ENCODE assay signal across 16 mouse cellular contexts in genomic region chr2:66463916-66464315, GRCm38 (mm10). TPM values are rescaled to one million over a fixed set of nuclear protein-coding genes. Genes with fewer than 3 reads are reported as not detected.
"Had no signal": no experiment of that assay in that cellular context is flagged by ENCODE, and none has a peak within 500 bp of the region (broad histone marks: within the 10 kb centered on the region; RNA-seq: fewer than 3 reads in every experiment).

No protein-coding gene starts in this region.

- DNase-seq: gastrocnemius, adult 2 months; gastrocnemius, postnatal 10 days; gastrocnemius, postnatal 25 days; heart, adult 18-20 months; heart, postnatal 10 days; heart, postnatal 4 days; kidney, adult 18-20 months; kidney, adult 8-10 months; kidney, postnatal 10 days; kidney, postnatal 25 days; kidney, postnatal 4 days; liver; liver, embryonic 13.5 days; liver, postnatal 0 days had no signal

RNA-seq across cellular contexts. Expression of gene Scn1a, which starts 23.3 kb away (rescaled TPM):
- total RNA-seq: granulocyte monocyte progenitor cell, adult 5-6 weeks; heart, adult 18-20 months; heart, postnatal 25 days had no signal
